Mouse (Mus musculus) megakaryocyte, embryonic 14.5 days (primary cell): ENCODE results near the gene Fuca2. TPM values are rescaled to one million over a fixed set of nuclear protein-coding genes. Genes with fewer than 3 reads are reported as not detected.

ENCODE experiments used
- H3K27me3 ChIP-seq: replicated peaks from 2 replicates; pipeline ENCODE3; 2012; ENCODE audit warnings: inconsistent platforms
- H3K36me3 ChIP-seq: replicated peaks from 2 replicates; pipeline ENCODE3; 2012; ENCODE audit warnings: low read length, inconsistent platforms, mixed read lengths
- H3K4me1 ChIP-seq: 2 replicates; pipeline ENCODE4 v1.6.1; 2012; ENCODE audit warnings: inconsistent platforms
- H3K4me3 ChIP-seq: replicated peaks from 2 replicates; pipeline ENCODE3; 2012; ENCODE audit warnings: moderate library complexity, mild to moderate bottlenecking, inconsistent platforms
- H3K9me3 ChIP-seq: 2 replicates; pipeline ENCODE4 v1.6.1; 2012; ENCODE audit warnings: inconsistent platforms
- FLI1 ChIP-seq: IDR thresholded peaks from 2 replicates; pipeline ENCODE4 v1.6.1; 2012; ENCODE audit warnings: low read length, inconsistent platforms, mixed read lengths
- GATA1 ChIP-seq: IDR thresholded peaks from 3 replicates; pipeline ENCODE4 v1.6.1; 2012; ENCODE audit warnings: mixed read lengths, low read length, inconsistent platforms, borderline replicate concordance
- polyA plus RNA-seq: library from polyadenylated mRNA; stranded (reverse); fragments of >175 nt; gene quantifications from 2 replicates; pipeline ENCODE4 v1.2.3, GENCODE M21; 2012; ENCODE audit warnings: low replicate concordance; ENCODE audit not compliant: insufficient read depth

The Fuca2 gene
- polyA plus RNA-seq, 1 experiment, result 5.2 TPM

DNA sequence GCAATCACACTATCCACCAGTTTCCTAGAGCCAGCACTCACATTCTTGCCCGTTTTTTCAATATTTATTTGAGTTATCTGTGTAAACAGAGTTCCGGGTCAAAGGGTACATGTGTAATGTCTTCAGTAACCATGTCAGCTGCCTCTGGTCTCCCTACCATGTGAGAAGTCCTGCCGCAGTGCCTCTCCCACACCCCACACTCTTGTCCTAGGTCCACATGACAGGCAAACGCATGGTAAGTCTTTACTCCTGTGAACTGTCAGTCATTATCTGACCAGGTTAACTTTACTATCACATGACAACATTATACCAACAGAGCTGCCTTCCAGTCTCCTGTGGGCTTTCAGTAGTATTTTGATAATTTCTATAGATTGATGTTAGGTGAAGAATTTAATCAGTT is 28.8 kb downstream of the Fuca2 start:
- H3K9me3 ChIP-seq, result no peaks in the 10 kb centered on the region
- no peaks in the 10 kb centered on the region for H3K27me3 ChIP-seq
- no peak overlapping the region for H3K4me3 ChIP-seq
- peaks cover 54% of the 10 kb centered on the region for H3K36me3 ChIP-seq
- peaks cover 4% of the 10 kb centered on the region for H3K4me1 ChIP-seq
- no peak for TF ChIP-seq GATA1
- TF ChIP-seq FLI1, result no peak

GRCm38 (mm10) chr10:13534751-13535150 is 35.4 kb downstream of the Fuca2 start:
- Histone ChIP-seq H3K36me3 (peaks cover 61% of the 10 kb centered on the region), H3K27me3 (no peaks in the 10 kb centered on the region), H3K4me1 (peaks cover 4% of the 10 kb centered on the region), H3K4me3 (no peak overlapping the region), H3K9me3 (no peaks in the 10 kb centered on the region)
- TF ChIP-seq GATA1, result no peak
- no peak for TF ChIP-seq FLI1

DNA sequence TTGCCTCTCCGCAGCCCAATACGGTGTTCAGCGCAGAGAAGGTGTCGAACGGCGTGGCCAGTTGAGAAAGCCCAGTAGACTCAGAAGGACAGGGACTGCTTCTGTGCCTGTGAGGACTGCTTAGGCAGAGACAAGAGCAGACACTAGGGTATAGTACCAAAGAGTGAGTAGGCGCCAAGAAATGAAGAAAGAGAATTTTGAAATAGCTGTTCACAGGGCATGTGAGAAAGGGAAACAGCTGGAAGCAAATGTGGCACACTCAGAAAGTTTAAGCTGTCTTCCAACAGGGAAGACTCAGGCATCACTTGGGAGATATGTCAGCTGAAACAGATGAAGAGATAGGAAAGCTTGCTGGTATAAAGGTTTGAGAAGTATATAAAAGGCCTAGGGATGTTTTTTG is 37.4 kb downstream of the Fuca2 start:
- Histone ChIP-seq H3K27me3 (no peaks in the 10 kb centered on the region), H3K36me3 (peaks cover 60% of the 10 kb centered on the region), H3K4me3 (no peak overlapping the region), H3K4me1 (peaks cover 4% of the 10 kb centered on the region), H3K9me3 (no peaks in the 10 kb centered on the region)
- no peak for TF ChIP-seq GATA1
- no peak for TF ChIP-seq FLI1

- Histone ChIP-seq H3K4me3 (no peak overlapping the region), H3K4me1 (peaks cover 4% of the 10 kb centered on the region), H3K9me3 (no peaks in the 10 kb centered on the region), H3K36me3 (peaks cover 61% of the 10 kb centered on the region), H3K27me3 (no peaks in the 10 kb centered on the region)
- TF ChIP-seq GATA1 (no peak), FLI1 (no peak)
These were observed 40.5 kb downstream of the Fuca2 start for GRCm38 (mm10) chr10:13539769-13540333.

DNA sequence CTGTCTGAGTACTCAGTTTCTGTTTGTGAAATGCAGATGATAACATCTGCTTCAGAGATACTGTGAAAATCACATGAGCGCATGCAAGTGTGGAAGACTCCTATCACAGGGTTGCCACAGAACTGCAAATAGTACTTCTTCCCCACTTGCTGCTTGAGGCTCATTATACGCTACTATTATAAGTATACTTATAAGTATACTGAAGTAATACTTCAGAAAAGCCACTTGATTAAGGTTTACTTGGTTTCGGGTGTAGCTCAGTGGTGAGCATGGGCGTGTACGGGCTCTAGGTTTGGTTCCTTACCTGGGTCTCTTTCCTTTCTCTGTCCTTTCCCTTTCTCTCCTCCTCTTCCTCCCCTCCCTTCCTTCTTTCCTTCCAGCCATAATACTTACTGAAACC is 42.4 kb downstream of the Fuca2 start:
- Histone ChIP-seq H3K36me3 (peaks cover 58% of the 10 kb centered on the region), H3K9me3 (no peaks in the 10 kb centered on the region), H3K27me3 (no peaks in the 10 kb centered on the region), H3K4me3 (no peak overlapping the region), H3K4me1 (peaks cover 8% of the 10 kb centered on the region)
- TF ChIP-seq GATA1, result no peak
- TF ChIP-seq FLI1, result no peak

DNA sequence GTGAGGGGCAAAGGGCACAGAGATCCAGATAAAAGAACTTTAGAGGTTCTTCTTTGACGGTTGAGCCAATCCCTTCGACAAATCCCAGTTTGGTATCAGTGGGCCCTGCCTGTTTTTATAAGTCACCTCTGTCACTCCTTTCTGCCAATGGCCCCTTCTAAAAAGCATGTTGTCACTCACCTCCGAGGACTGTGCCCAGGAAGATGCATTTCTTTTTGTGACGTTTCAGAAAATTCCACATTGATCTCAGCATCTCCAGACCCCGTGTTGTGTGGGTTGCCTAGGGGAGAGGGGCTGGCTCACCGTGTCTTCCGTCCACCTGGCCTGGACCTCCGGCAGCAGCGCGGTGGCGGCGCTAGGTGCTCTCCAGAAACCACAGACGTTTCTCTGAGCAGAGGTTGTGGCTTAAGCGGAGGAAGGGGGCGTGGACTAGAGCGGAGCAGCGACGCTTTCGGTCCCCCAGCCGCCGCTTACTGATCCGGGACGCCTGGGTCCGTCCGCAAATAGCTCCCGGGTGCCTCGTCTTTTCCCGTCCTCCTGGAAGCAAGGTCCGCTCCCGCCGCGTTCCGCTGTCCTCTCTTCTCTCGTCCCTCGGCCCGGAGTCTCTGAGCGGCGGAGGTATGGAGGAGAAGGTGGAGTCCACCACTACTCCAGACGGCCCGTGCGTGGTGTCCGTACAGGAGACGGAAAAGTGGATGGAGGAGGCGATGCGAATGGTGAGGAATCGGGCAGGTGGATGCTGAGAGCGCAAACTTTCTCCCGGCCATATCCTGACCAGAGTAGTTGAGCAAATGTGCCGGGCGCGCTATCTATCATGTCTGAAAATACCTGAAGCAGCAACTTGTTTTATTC is 53.5 kb downstream of the Fuca2 start, which contains the start of the genes Adat2 and Pex3:
Gene Adat2 (plus strand): TSS at position 249 of the 852 bp plus-strand sequence.
Gene Pex3 (minus strand): TSS at position 497 of the 852 bp plus-strand sequence.
- TF ChIP-seq FLI1 (no peak), GATA1 (no peak)
- peak within 1 kb of the TSS; percentile 99 for H3K4me3 ChIP-seq
- no peaks in the 10 kb centered on the region for H3K9me3 ChIP-seq
- H3K4me1 ChIP-seq, result peaks cover 9% of the 10 kb centered on the region; the same call in 1 of the 2 replicates
- H3K27me3 ChIP-seq, result no peaks in the 10 kb centered on the region
- peaks cover 13% of the 10 kb centered on the region for H3K36me3 ChIP-seq

- Histone ChIP-seq H3K27me3 (no peaks in the 10 kb centered on the region), H3K36me3 (peaks cover 19% of the 10 kb centered on the region), H3K4me1 (peaks cover 9% of the 10 kb centered on the region; the same call in 1 of the 2 replicates), H3K9me3 (no peaks in the 10 kb centered on the region), H3K4me3 (peak overlapping the region; percentile 99)
- TF ChIP-seq GATA1 (no peak), FLI1 (no peak)
These were observed 54.2 kb downstream of the Fuca2 start for GRCm38 (mm10) chr10:13553498-13553985.

DNA sequence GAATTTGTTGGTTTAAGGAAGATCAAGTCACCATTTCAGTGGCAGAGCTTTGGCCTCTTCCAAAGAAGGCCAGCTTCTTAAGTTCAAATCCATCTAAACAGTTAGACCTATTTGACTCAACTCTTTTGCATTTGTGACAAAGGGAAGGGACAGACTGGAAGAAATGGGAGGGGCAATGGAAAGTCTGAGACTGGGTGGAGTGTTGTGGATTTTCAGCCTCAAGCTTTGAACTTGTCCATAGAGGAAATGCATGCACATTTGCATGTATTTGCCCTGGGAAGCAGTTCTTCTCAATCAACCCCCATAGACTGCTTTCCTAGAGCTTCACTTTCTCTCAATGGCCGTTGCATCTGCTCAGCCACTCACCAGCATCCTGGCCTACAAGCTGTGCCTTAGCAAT is 55.0 kb downstream of the Fuca2 start:
- Histone ChIP-seq H3K9me3 (no peaks in the 10 kb centered on the region), H3K36me3 (peaks cover 27% of the 10 kb centered on the region), H3K4me3 (no peak overlapping the region), H3K4me1 (peaks cover 9% of the 10 kb centered on the region; the same call in 1 of the 2 replicates), H3K27me3 (no peaks in the 10 kb centered on the region)
- TF ChIP-seq GATA1 (no peak), FLI1 (no peak)

- H3K4me3 ChIP-seq, result peak overlapping the region; percentile 67
- TF ChIP-seq FLI1, result no peak
- TF ChIP-seq GATA1, result no peak
These were observed 60.8 kb downstream of the Fuca2 start for GRCm38 (mm10) chr10:13560014-13560674.

More at GRCm38 (mm10) chr10:13560014-13560674, 60.8 kb downstream of the Fuca2 start:
- no peaks in the 10 kb centered on the region for H3K4me1 ChIP-seq
- no peaks in the 10 kb centered on the region for H3K9me3 ChIP-seq
- H3K36me3 ChIP-seq, result peaks cover 72% of the 10 kb centered on the region
- H3K27me3 ChIP-seq, result no peaks in the 10 kb centered on the region
